Mouse (Mus musculus): ENCODE results near the gene Itgb5. TPM values are rescaled to one million over a fixed set of nuclear protein-coding genes. Genes with fewer than 3 reads are reported as not detected.

Gene Itgb5
- polyA plus RNA-seq, 1 experiment from 2014 or later, result 23.2 TPM

GRCm38 (mm10) chr16:33904553-33904952, 75.1 kb downstream of the Itgb5 start:
- Histone ChIP-seq H3K4me2 (no peak overlapping the region), H3K9me3 (ENCODE audit: control insufficient read depth, low read length) (no peaks in the 10 kb centered on the region), H3K27me3 (ENCODE audit: control insufficient read depth, insufficient read depth, low read length) (no peaks in the 10 kb centered on the region), H3K4me1 (ENCODE audit: control insufficient read depth, insufficient read depth, low read length) (peaks cover 3% of the 10 kb centered on the region; the same call in 1 of the 2 replicates), H3K4me3 (ENCODE audit: low read depth, low read length) (no peak overlapping the region), H3K9ac (ENCODE audit: low read length) (no peak overlapping the region), H3K27ac (ENCODE audit: low read depth, low read length) (no peak overlapping the region; the same call in 1 of the 2 replicates), H3K36me3 (ENCODE audit: control insufficient read depth, insufficient read depth, low read length) (no peaks in the 10 kb centered on the region)
- WGBS, result 81% methylated on average over 5 of the region's 5 CpGs
- ATAC-seq (ENCODE audit: low FRiP score), result no peak
- no peak for DNase-seq (ENCODE audit: low spot score, missing footprints)

DNA sequence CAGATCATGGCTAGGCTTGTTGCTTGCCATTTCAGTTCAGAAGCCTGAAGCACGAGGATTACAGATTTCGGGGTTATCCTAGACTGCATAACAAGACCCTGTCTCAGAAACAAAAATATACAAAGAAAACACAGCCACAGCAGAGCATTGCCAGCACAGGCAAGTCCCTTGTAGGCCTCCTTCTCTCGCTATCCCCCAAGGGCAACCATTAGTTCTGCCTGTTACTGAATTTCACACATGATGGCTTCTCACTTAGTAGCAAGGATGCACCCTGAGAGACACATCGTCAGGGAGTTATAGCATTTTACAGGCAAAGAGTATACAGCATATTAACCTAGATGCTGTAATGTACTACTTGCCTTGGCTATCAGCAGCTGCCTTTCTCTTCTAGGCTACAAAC, 78.8 kb downstream of the Itgb5 start:
- Histone ChIP-seq H3K9ac (ENCODE audit: low read length) (no peak overlapping the region), H3K36me3 (ENCODE audit: control insufficient read depth, insufficient read depth, low read length) (no peaks in the 10 kb centered on the region), H3K27ac (ENCODE audit: low read depth, low read length) (no peak overlapping the region), H3K9me3 (ENCODE audit: control insufficient read depth, low read length) (no peaks in the 10 kb centered on the region), H3K4me2 (no peak overlapping the region), H3K27me3 (ENCODE audit: control insufficient read depth, insufficient read depth, low read length) (no peaks in the 10 kb centered on the region), H3K4me3 (ENCODE audit: low read depth, low read length) (no peak overlapping the region), H3K4me1 (ENCODE audit: control insufficient read depth, insufficient read depth, low read length) (peaks cover 3% of the 10 kb centered on the region; the same call in 1 of the 2 replicates)
- ATAC-seq (ENCODE audit: low FRiP score) (no peak), DNase-seq (ENCODE audit: low spot score, missing footprints) (no peak)
- 78% methylated on average over 4 of the region's 4 CpGs for WGBS

GRCm38 (mm10) chr16:33914997-33915396, 85.5 kb downstream of the Itgb5 start:
- WGBS, result 74% methylated on average over 4 of the region's 4 CpGs
- no peaks in the 10 kb centered on the region for H3K36me3 ChIP-seq (ENCODE audit: control insufficient read depth, insufficient read depth, low read length)
- H3K27ac ChIP-seq (ENCODE audit: low read depth, low read length), result no peak overlapping the region
- no peaks in the 10 kb centered on the region for H3K4me1 ChIP-seq (ENCODE audit: control insufficient read depth, insufficient read depth, low read length)
- no peak overlapping the region for H3K4me2 ChIP-seq
- H3K9me3 ChIP-seq (ENCODE audit: control insufficient read depth, low read length), result no peaks in the 10 kb centered on the region
- no peak for DNase-seq (ENCODE audit: low spot score, missing footprints)
- ATAC-seq (ENCODE audit: low FRiP score), result no peak
- no peak overlapping the region for H3K4me3 ChIP-seq (ENCODE audit: low read depth, low read length)
- no peaks in the 10 kb centered on the region for H3K27me3 ChIP-seq (ENCODE audit: control insufficient read depth, insufficient read depth, low read length)
- no peak overlapping the region for H3K9ac ChIP-seq (ENCODE audit: low read length)

DNA sequence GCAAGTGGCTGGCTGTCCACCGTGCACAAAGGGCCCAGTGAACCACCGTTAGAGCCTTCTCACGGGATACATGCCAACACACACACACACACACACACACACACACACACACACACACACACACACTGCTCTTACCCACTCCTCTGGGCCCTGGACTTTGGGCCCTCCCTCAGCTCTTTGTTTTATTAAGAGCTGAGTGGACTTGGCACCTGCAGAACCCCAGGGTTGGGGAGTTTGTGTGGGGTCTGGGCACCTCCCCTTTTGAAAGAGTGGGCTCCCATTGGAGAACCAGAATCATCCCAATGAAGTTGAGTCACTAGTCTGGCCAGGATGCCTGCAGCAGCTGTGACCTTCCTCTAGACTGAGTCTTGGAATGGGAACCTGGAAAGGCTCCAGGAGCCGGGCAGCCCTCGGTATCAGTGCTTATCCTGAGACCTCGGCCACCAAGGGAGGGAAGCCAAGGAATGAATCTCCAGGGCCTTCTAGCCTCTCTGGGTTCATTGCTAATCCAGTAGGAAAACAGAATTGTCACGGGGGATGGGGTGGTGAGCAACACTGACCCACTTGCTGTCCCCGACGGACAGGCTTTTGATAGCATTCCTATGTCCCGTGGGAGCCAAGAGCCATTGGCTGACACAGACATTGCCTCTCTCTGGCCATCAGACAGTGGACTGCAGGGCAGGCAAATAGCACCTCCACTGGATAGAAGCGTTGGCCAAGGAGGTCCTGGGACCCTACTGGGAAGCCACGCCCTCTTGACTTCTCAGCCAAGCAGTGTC, 87.2 kb downstream of the Itgb5 start:
- ATAC-seq (ENCODE audit: low FRiP score), result no peak
- WGBS, result 82% methylated on average over 12 of the region's 12 CpGs
- H3K27me3 ChIP-seq (ENCODE audit: control insufficient read depth, insufficient read depth, low read length), result no peaks in the 10 kb centered on the region
- H3K27ac ChIP-seq (ENCODE audit: low read depth, low read length), result no peak overlapping the region
- H3K9me3 ChIP-seq (ENCODE audit: control insufficient read depth, low read length), result no peaks in the 10 kb centered on the region
- H3K4me3 ChIP-seq (ENCODE audit: low read depth, low read length), result no peak overlapping the region
- H3K9ac ChIP-seq (ENCODE audit: low read length), result no peak overlapping the region
- DNase-seq (ENCODE audit: low spot score, missing footprints), result peak; percentile 73
- no peaks in the 10 kb centered on the region for H3K36me3 ChIP-seq (ENCODE audit: control insufficient read depth, insufficient read depth, low read length)
- no peaks in the 10 kb centered on the region for H3K4me1 ChIP-seq (ENCODE audit: control insufficient read depth, insufficient read depth, low read length)
- no peak overlapping the region for H3K4me2 ChIP-seq

DNA sequence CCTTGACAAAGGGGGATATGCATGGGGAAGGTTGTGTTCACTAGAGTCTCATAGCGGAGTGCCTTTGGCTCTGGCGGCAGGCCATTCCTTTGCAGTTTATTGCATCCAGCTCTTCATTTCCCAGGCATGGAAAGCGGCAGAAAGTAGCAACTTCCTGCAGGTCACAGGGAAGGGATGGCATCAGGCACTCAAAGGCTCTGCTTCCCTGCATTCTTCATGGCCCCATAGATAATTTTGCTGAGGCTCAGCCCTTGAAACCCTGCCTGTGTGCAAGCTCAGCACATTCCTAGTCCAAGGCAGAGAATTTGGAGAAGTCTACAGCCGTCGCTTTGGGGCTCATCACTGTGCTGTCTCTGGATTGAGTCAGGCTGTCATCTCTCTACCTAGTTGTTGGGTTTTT, 87.9 kb downstream of the Itgb5 start:
- DNase-seq (ENCODE audit: low spot score, missing footprints) (peak; percentile 56), ATAC-seq (ENCODE audit: low FRiP score) (no peak)
- no peak overlapping the region for H3K9ac ChIP-seq (ENCODE audit: low read length)
- H3K4me1 ChIP-seq (ENCODE audit: control insufficient read depth, insufficient read depth, low read length), result no peaks in the 10 kb centered on the region
- H3K27ac ChIP-seq (ENCODE audit: low read depth, low read length), result no peak overlapping the region
- H3K27me3 ChIP-seq (ENCODE audit: control insufficient read depth, insufficient read depth, low read length), result no peaks in the 10 kb centered on the region
- WGBS, result 79% methylated on average over 5 of the region's 5 CpGs
- no peaks in the 10 kb centered on the region for H3K9me3 ChIP-seq (ENCODE audit: control insufficient read depth, low read length)
- no peak overlapping the region for H3K4me3 ChIP-seq (ENCODE audit: low read depth, low read length)
- H3K4me2 ChIP-seq, result no peak overlapping the region
- H3K36me3 ChIP-seq (ENCODE audit: control insufficient read depth, insufficient read depth, low read length), result no peaks in the 10 kb centered on the region

DNA sequence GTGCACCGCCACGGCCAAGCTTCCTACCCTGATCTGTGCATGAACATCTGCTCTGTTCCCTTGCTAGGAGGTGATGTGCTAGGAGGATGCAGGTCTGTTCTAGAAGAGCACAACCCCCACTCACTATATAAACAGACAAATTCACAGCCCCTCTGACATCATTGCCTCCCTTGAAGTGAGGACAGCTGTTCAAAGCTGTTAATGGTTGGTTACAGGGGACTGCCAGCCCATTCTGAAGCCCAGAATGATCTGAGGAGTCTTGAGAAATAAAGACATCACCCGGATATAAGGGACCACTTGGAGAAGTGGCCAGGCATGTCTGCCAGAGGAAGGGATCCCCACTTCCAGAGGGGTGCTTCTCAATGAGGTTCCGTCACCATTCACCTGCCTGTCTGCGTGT, 88.5 kb downstream of the Itgb5 start:
- Histone ChIP-seq H3K27me3 (ENCODE audit: control insufficient read depth, insufficient read depth, low read length) (no peaks in the 10 kb centered on the region), H3K36me3 (ENCODE audit: control insufficient read depth, insufficient read depth, low read length) (no peaks in the 10 kb centered on the region), H3K4me1 (ENCODE audit: control insufficient read depth, insufficient read depth, low read length) (no peaks in the 10 kb centered on the region), H3K9ac (ENCODE audit: low read length) (no peak overlapping the region), H3K27ac (ENCODE audit: low read depth, low read length) (no peak overlapping the region), H3K9me3 (ENCODE audit: control insufficient read depth, low read length) (no peaks in the 10 kb centered on the region), H3K4me2 (no peak overlapping the region), H3K4me3 (ENCODE audit: low read depth, low read length) (no peak overlapping the region)
- peak; percentile 54 for DNase-seq (ENCODE audit: low spot score, missing footprints)
- 92% methylated on average over 5 of the region's 5 CpGs for WGBS
- no peak for ATAC-seq (ENCODE audit: low FRiP score)

DNA sequence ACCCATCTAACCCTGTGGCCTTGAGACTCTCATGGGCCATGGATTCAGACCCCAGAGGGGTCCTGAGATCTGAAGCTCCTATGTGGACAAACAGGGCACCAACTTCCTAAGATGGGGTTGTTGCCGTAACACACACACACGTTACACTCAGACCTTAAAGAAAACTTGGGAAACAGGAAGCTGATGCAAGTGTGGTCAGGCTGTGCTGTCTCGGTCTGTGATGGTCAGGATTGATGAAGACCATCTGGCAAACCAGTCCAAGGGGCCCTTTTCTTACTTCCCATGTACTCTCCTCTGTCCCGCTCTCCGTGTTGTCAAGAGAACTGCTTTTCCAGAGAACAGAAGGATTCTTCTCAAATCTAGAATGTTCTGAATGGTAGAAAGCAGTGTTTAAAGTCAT, 92.0 kb downstream of the Itgb5 start:
- no peaks in the 10 kb centered on the region for H3K27me3 ChIP-seq (ENCODE audit: control insufficient read depth, insufficient read depth, low read length)
- H3K9ac ChIP-seq (ENCODE audit: low read length), result no peak overlapping the region
- DNase-seq (ENCODE audit: low spot score, missing footprints) (no peak), ATAC-seq (ENCODE audit: low FRiP score) (no peak)
- no peak overlapping the region for H3K27ac ChIP-seq (ENCODE audit: low read depth, low read length)
- H3K4me2 ChIP-seq, result no peak overlapping the region
- H3K4me1 ChIP-seq (ENCODE audit: control insufficient read depth, insufficient read depth, low read length), result no peaks in the 10 kb centered on the region
- H3K36me3 ChIP-seq (ENCODE audit: control insufficient read depth, insufficient read depth, low read length), result no peaks in the 10 kb centered on the region
- H3K4me3 ChIP-seq (ENCODE audit: low read depth, low read length), result no peak overlapping the region
- WGBS, result 89% methylated on average over 5 of the region's 5 CpGs
- no peaks in the 10 kb centered on the region for H3K9me3 ChIP-seq (ENCODE audit: control insufficient read depth, low read length)

GRCm38 (mm10) chr16:33922111-33923000, 92.9 kb downstream of the Itgb5 start:
- Histone ChIP-seq H3K36me3 (ENCODE audit: control insufficient read depth, insufficient read depth, low read length) (no peaks in the 10 kb centered on the region), H3K9ac (ENCODE audit: low read length) (no peak overlapping the region), H3K27ac (ENCODE audit: low read depth, low read length) (no peak overlapping the region), H3K27me3 (ENCODE audit: control insufficient read depth, insufficient read depth, low read length) (no peaks in the 10 kb centered on the region), H3K4me1 (ENCODE audit: control insufficient read depth, insufficient read depth, low read length) (no peaks in the 10 kb centered on the region), H3K4me3 (ENCODE audit: low read depth, low read length) (no peak overlapping the region), H3K9me3 (ENCODE audit: control insufficient read depth, low read length) (no peaks in the 10 kb centered on the region), H3K4me2 (no peak overlapping the region)
- DNase-seq (ENCODE audit: low spot score, missing footprints), result no peak
- peak; percentile 72; the same call in 1 of the 2 replicates for ATAC-seq (ENCODE audit: low FRiP score)
- WGBS, result 66% methylated on average over 18 of the region's 18 CpGs

DNA sequence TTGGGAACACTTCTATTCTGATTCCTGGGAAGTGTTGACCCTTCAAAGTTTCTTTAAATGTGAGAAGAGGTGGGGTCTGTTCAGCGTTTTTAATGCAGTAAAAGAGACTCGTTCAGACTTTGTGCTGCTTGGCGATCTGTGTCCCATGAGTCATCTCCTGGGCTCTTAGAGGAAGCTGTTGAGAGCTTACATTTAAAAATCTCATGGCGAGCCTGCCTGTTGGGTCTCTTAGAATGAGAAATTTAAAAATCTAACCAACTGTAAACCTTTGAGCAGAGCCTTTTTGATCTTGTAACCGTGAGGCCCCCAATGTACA, 93.5 kb downstream of the Itgb5 start:
- Histone ChIP-seq H3K4me2 (no peak overlapping the region), H3K9me3 (ENCODE audit: control insufficient read depth, low read length) (no peaks in the 10 kb centered on the region), H3K27me3 (ENCODE audit: control insufficient read depth, insufficient read depth, low read length) (no peaks in the 10 kb centered on the region), H3K36me3 (ENCODE audit: control insufficient read depth, insufficient read depth, low read length) (no peaks in the 10 kb centered on the region), H3K27ac (ENCODE audit: low read depth, low read length) (no peak overlapping the region), H3K4me1 (ENCODE audit: control insufficient read depth, insufficient read depth, low read length) (no peaks in the 10 kb centered on the region), H3K9ac (ENCODE audit: low read length) (no peak overlapping the region), H3K4me3 (ENCODE audit: low read depth, low read length) (no peak overlapping the region)
- ATAC-seq (ENCODE audit: low FRiP score) (no peak), DNase-seq (ENCODE audit: low spot score, missing footprints) (no peak)
- WGBS, result 80% methylated on average over 5 of the region's 5 CpGs

All from midbrain, embryonic 11.5 days (tissue).